Comparison of ENCODE assay signal across 9 mouse cellular contexts in the genomic region with DNA sequence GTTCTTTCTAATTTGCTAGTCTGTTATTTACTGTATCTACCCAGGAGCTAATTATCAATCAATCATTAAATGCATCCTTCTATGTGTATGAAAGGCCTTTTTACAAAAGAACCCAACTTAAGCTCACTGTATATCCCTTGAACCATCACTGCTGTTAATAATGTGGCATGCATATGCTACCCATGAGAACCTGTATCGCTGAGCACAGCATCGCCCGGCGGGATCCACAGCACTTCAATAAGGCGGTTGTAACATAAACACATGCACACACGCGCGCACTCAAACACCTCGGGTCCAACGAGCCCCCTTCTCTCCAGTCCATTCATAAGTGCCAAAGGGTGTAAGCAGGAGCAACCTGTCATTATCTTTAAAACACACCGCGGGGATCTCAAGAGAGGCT. TPM values are rescaled to one million over a fixed set of nuclear protein-coding genes. Genes with fewer than 3 reads are reported as not detected.
DNase-seq lines count a peak whose midpoint lies in the region; ATAC-seq lines count a peak whose summit lies in the region.
"Had no signal": no experiment of that assay in that cellular context is flagged by ENCODE, and none has a peak within 500 bp of the region (broad histone marks: within the 10 kb centered on the region; RNA-seq: fewer than 3 reads in every experiment).

No protein-coding gene starts in this region.

- H3K9ac ChIP-seq in lung, embryonic 15.5 days: peak overlapping the region; percentile 56
- H3K9ac ChIP-seq in hindbrain, embryonic 15.5 days: peak overlapping the region; percentile 58
- peak overlapping the region; percentile 43; the same call in 1 of the 2 replicates for H3K9ac ChIP-seq in midbrain, embryonic 12.5 days (replicated peaks)
- H3K9ac ChIP-seq: liver, embryonic 15.5 days had no signal

- H3K36me3 ChIP-seq in lung, embryonic 15.5 days: no peaks in the 10 kb centered on the region
- H3K36me3 ChIP-seq in hindbrain, embryonic 15.5 days: no peaks in the 10 kb centered on the region
- no peaks in the 10 kb centered on the region for H3K36me3 ChIP-seq in midbrain, embryonic 12.5 days
- H3K36me3 ChIP-seq: liver, embryonic 15.5 days had no signal

- H3K4me1 ChIP-seq in lung, embryonic 15.5 days: peaks cover 3% of the 10 kb centered on the region; the same call in 1 of the 2 replicates
- no peaks in the 10 kb centered on the region; the same call in 1 of the 2 replicates for H3K4me1 ChIP-seq in hindbrain, embryonic 15.5 days (replicated peaks)
- no peaks in the 10 kb centered on the region for H3K4me1 ChIP-seq in midbrain, embryonic 12.5 days
- H3K4me1 ChIP-seq: liver, embryonic 15.5 days had no signal

- H3K9me3 ChIP-seq in lung, embryonic 15.5 days: no peaks in the 10 kb centered on the region
- H3K9me3 ChIP-seq in hindbrain, embryonic 15.5 days: no peaks in the 10 kb centered on the region
- no peaks in the 10 kb centered on the region for H3K9me3 ChIP-seq in midbrain, embryonic 12.5 days
- H3K9me3 ChIP-seq: liver, embryonic 15.5 days had no signal

- under 1% methylated on average over 12 of the region's 12 CpGs for WGBS in lung, embryonic 15.5 days
- under 1% methylated on average over 12 of the region's 12 CpGs for WGBS in hindbrain, embryonic 15.5 days
- 0% methylated on average over 12 of the region's 12 CpGs for WGBS in midbrain, embryonic 12.5 days

- no peak overlapping the region for H3K27ac ChIP-seq in lung, embryonic 15.5 days
- H3K27ac ChIP-seq in hindbrain, embryonic 15.5 days (replicated peaks): peak overlapping the region; percentile 53; the same call in 1 of the 2 replicates
- H3K27ac ChIP-seq in midbrain, embryonic 12.5 days (replicated peaks): 0 out of 2 replicates have a peak overlapping the region, but pooled peaks have one; percentile 30
- H3K27ac ChIP-seq: liver, embryonic 15.5 days had no signal

- DNase-seq in lung, postnatal 14 days: no peak
- DNase-seq in embryo, embryonic 11.5 days (ENCODE audit: low read depth, low spot score): peak; percentile 11
- DNase-seq in gastrocnemius, postnatal 4 days (ENCODE audit: low spot score in 2 of 2): no peak
- no peak for DNase-seq in adipocyte (ENCODE audit: low spot score)
- DNase-seq in spleen, adult 18-20 months: no peak

- no peak for ATAC-seq in lung, embryonic 15.5 days (ENCODE audit: borderline replicate concordance, extremely low read depth, low FRiP score, low TSS enrichment)
- peak; percentile 73 for ATAC-seq in hindbrain, embryonic 15.5 days (ENCODE audit: low FRiP score, low read depth)
- peak; percentile 45 for ATAC-seq in midbrain, embryonic 12.5 days (ENCODE audit: low FRiP score, low read depth)

- H3K27me3 ChIP-seq in lung, embryonic 15.5 days: peaks cover 7% of the 10 kb centered on the region; the same call in 1 of the 2 replicates
- no peaks in the 10 kb centered on the region; the same call in 1 of the 2 replicates for H3K27me3 ChIP-seq in hindbrain, embryonic 15.5 days
- peaks cover 27% of the 10 kb centered on the region for H3K27me3 ChIP-seq in midbrain, embryonic 12.5 days

- H3K4me2 ChIP-seq in lung, embryonic 15.5 days: peak overlapping the region; percentile 84
- H3K4me2 ChIP-seq in hindbrain, embryonic 15.5 days: peak overlapping the region; percentile 70
- H3K4me2 ChIP-seq in midbrain, embryonic 12.5 days (replicated peaks): peak overlapping the region; percentile 93

- peak overlapping the region; percentile 69 for H3K4me3 ChIP-seq in lung, embryonic 15.5 days
- peak overlapping the region; percentile 68 for H3K4me3 ChIP-seq in hindbrain, embryonic 15.5 days
- peak overlapping the region; percentile 58 for H3K4me3 ChIP-seq in midbrain, embryonic 12.5 days

RNA-seq across cellular contexts. Expression of gene Epha3, which starts 0.8 kb away (rescaled TPM):
- 32.5 and 35.0 TPM in 2 replicates for polyA plus RNA-seq in lung, embryonic 15.5 days (2015; fragmentation: Nextera tagmentation; extraction: Ambion mirVana)
- polyA plus RNA-seq in hindbrain, embryonic 15.5 days (2015; fragmentation: Nextera tagmentation; extraction: Ambion mirVana): 19.7 and 26.0 TPM in 2 replicates
- polyA plus RNA-seq in midbrain, embryonic 12.5 days (2016; fragmentation: Nextera tagmentation; extraction: Ambion mirVana): 36.4 and 36.7 TPM in 2 replicates
- 10 to 100 TPM in 1 of 2 experiments, 1 to 10 TPM in 1; 9.8 to 10.4 TPM for total RNA-seq in gastrocnemius, postnatal 4 days (2021)
